Mouse (Mus musculus): ENCODE results near the gene Kif2c. TPM values are rescaled to one million over a fixed set of nuclear protein-coding genes. Genes with fewer than 3 reads are reported as not detected.

The Kif2c gene
- polyA plus RNA-seq, 1 experiment from 2014 or later = 119 TPM

DNA sequence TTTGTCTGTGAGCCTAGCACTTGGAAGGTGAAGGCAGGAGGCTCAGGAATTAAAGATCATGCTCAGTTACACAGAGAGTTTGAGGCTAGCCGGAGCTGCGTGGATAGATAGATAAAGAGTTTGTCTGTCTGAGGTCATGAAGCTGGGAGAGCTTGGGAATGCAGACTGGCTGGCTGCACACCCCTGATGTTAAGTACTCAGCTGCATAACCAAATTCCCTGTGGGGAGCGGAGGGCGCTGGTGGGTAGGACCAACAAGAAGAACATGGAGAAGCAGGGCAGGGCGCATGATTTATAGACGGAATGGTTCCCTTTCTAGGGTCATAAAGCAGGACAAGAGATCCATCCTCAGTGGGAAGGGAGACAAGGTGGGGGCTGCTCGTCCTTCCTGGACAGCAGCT lies 39.4 kb downstream of the Kif2c start:
- Histone ChIP-seq H3K27me3 (ENCODE audit: poor library complexity, severe bottlenecking) (no peaks in the 10 kb centered on the region), H3K27ac (no peak overlapping the region), H3K36me3 (replicated peaks) (peaks cover 4% of the 10 kb centered on the region), H3K4me1 (peaks cover 14% of the 10 kb centered on the region), H3K4me3 (no peak overlapping the region), H3K9me3 (no peaks in the 10 kb centered on the region)
- no peak for DNase-seq (ENCODE audit: extremely low spot score, low spot score)
- 75% methylated on average over 7 of the region's 7 CpGs for WGBS

- no peak for DNase-seq (ENCODE audit: extremely low spot score, low spot score)
- 45% methylated on average over 4 of the region's 4 CpGs for WGBS
- H3K27me3 ChIP-seq (ENCODE audit: poor library complexity, severe bottlenecking) = peaks cover 7% of the 10 kb centered on the region; the same call in 1 of the 2 replicates
These were observed 41.8 kb downstream of the Kif2c start for GRCm38 (mm10) chr4:117140613-117141012.

GRCm38 (mm10) chr4:117139217-117139612 lies 43.2 kb downstream of the Kif2c start:
- H3K4me3 ChIP-seq = no peak overlapping the region
- peak overlapping the region; percentile 48; the same call in 1 of the 2 replicates for H3K27ac ChIP-seq
- no peaks in the 10 kb centered on the region for H3K9me3 ChIP-seq
- no peak for DNase-seq (ENCODE audit: extremely low spot score, low spot score)
- 3% methylated on average over 2 of the region's 2 CpGs for WGBS
- H3K27me3 ChIP-seq (ENCODE audit: poor library complexity, severe bottlenecking) = peaks cover 11% of the 10 kb centered on the region; the same call in 1 of the 2 replicates
- peaks cover 32% of the 10 kb centered on the region for H3K4me1 ChIP-seq
- no peaks in the 10 kb centered on the region for H3K36me3 ChIP-seq (replicated peaks)

More at GRCm38 (mm10) chr4:117140613-117141012, 41.8 kb downstream of the Kif2c start:
- H3K36me3 ChIP-seq (replicated peaks) = no peaks in the 10 kb centered on the region
- no peak overlapping the region for H3K27ac ChIP-seq
- peaks cover 20% of the 10 kb centered on the region for H3K4me1 ChIP-seq
- H3K9me3 ChIP-seq = no peaks in the 10 kb centered on the region
- no peak overlapping the region for H3K4me3 ChIP-seq

GRCm38 (mm10) chr4:117138295-117139216 lies 43.9 kb downstream of the Kif2c start:
- peaks cover 11% of the 10 kb centered on the region for H3K27me3 ChIP-seq (ENCODE audit: poor library complexity, severe bottlenecking)
- H3K9me3 ChIP-seq = no peaks in the 10 kb centered on the region
- H3K4me3 ChIP-seq = no peak overlapping the region
- H3K4me1 ChIP-seq = peaks cover 37% of the 10 kb centered on the region
- DNase-seq (ENCODE audit: extremely low spot score, low spot score) = no peak
- no peaks in the 10 kb centered on the region for H3K36me3 ChIP-seq (replicated peaks)
- H3K27ac ChIP-seq = peak overlapping the region; percentile 48; the same call in 1 of the 2 replicates
- WGBS = 76% methylated on average over 16 of the region's 17 CpGs

DNA sequence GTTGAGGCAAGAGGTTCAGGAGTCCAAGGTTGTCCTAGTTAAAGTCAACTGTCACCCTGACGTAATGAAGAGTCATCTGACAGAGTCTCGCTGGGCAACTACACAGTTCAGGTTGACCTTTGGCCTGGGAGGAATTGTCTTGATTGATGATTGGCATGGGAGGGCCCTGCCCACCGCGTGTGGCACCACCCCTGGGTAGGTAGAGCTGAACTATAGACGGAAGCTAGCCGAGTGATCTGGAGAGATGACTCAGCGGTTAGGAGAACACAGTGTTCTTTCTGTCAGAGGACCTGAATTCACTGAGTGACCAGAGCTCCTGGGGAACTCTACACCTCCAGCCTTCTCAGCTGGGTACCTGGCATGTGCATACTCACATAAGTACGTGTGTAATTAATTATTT lies 46.4 kb downstream of the Kif2c start:
- H3K4me3 ChIP-seq = no peak overlapping the region
- no peak overlapping the region for H3K27ac ChIP-seq
- 32% methylated on average over 8 of the region's 8 CpGs for WGBS
- no peaks in the 10 kb centered on the region for H3K36me3 ChIP-seq (replicated peaks)
- no peak for DNase-seq (ENCODE audit: extremely low spot score, low spot score)
- H3K9me3 ChIP-seq = no peaks in the 10 kb centered on the region
- peaks cover 36% of the 10 kb centered on the region for H3K27me3 ChIP-seq (ENCODE audit: poor library complexity, severe bottlenecking)
- H3K4me1 ChIP-seq = peaks cover 62% of the 10 kb centered on the region

DNA sequence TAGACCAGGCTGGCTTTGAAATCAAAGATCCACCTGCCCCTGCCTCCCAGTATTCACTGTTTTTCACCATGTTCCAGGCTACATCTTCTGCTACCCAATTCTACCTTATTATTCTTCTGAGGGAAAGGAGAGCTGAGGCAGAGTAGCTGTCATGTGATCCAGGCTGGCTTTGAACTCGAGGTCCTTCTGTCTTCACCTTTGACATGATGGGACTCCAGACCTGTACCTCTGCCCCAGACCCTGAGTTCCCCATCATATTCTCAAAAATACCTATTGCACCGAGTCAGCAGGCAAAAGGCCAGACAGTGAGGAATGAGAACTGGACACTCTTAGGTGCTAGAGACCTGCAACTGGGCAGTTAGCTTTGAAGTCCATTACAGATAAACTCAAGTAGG lies 47.8 kb downstream of the Kif2c start:
- Histone ChIP-seq H3K4me3 (peak overlapping the region; percentile 92; the same call in 1 of the 2 replicates), H3K36me3 (replicated peaks) (peaks cover 10% of the 10 kb centered on the region), H3K27me3 (ENCODE audit: poor library complexity, severe bottlenecking) (peaks cover 50% of the 10 kb centered on the region), H3K27ac (peak overlapping the region; percentile 86; the same call in 1 of the 2 replicates), H3K4me1 (peaks cover 76% of the 10 kb centered on the region), H3K9me3 (no peaks in the 10 kb centered on the region)
- DNase-seq (ENCODE audit: extremely low spot score, low spot score) = no peak
- WGBS = 34% methylated on average over 2 of the region's 2 CpGs

DNA sequence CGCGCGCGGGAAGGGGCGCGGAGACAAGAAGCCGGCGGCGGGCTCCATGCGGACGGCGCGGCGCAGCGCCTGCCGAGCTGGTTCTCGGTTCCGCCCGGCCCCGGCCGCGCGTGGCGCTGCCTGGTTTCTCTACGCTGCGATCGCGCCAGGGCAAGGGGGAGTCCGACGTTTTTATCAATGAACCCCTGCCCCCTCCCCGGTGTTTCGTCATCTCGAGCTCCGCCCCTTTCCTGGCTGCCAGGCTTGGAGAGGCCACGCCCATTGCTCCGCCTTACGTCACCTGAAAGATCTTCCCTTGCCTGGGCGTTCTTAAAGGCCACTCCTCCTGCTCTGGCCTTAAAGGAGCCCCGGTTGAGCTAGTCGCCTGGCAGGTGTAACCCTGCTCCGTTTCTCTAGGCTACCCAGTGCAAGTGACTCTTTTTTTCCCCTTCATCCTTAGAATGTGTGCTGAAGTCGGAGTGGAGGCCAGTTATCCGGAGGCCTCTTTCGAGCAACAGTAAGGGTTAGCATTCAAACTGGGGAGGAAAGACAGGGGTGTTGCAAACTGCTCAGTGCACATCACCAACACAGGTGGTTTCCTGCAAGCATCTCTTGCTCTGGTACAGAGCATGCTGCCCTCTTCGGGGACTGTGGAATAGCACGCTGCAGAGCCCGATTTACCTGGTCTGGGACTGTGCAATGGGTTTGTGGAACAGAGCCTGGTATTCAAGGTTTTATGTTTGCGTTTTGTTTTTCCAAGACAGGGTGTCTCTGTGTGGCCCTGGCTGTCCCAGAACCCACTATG lies 48.4 kb downstream of the Kif2c start, which contains the start of gene Plk3:
TSS of gene Plk3 (minus strand) at position 147 of the 784 bp plus-strand sequence.
- peak within 1 kb of the TSS; percentile 92 for H3K4me3 ChIP-seq
- peak; percentile 95 for DNase-seq (ENCODE audit: extremely low spot score, low spot score)
- 2% methylated on average over 41 of the region's 48 CpGs for whole genome bisulfite sequencing
- peaks cover 73% of the 10 kb centered on the region for H3K4me1 ChIP-seq
- H3K27ac ChIP-seq = peak within 1 kb of the TSS; percentile 86
- no peaks in the 10 kb centered on the region for H3K9me3 ChIP-seq
- H3K36me3 ChIP-seq (replicated peaks) = peaks cover 16% of the 10 kb centered on the region
- peaks cover 55% of the 10 kb centered on the region for H3K27me3 ChIP-seq (ENCODE audit: poor library complexity, severe bottlenecking)

DNA sequence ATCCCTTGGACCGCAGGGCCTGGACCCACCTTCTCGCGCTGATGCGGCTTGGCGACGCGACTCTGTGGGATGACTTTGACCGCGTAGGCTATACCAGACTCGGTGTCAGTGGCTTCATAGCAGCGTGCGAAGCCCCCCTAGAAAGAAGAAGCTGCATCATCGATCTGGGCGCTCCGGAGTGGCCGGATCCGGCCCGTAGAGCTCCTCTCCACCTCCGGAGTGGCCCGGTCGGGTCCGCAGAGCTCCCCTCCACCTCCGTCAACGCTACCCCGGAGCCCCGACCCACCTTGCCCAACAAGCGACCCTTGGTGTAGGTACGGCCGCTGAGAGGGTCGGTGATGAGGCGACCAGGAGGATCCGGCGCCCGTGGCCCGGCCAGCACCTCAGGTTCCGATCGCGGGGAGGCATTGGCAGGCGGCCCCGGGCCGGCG lies 49.1 kb downstream of the Kif2c start:
- Histone ChIP-seq H3K27me3 (ENCODE audit: poor library complexity, severe bottlenecking) (peaks cover 61% of the 10 kb centered on the region), H3K9me3 (no peaks in the 10 kb centered on the region), H3K4me1 (peaks cover 67% of the 10 kb centered on the region), H3K4me3 (peak overlapping the region; percentile 92), H3K27ac (peak overlapping the region; percentile 86), H3K36me3 (replicated peaks) (peaks cover 22% of the 10 kb centered on the region)
- WGBS = 1% methylated on average over 42 of the region's 42 CpGs
- peak; percentile 52 for DNase-seq (ENCODE audit: extremely low spot score, low spot score)

GRCm38 (mm10) chr4:117132794-117133143 lies 49.7 kb downstream of the Kif2c start:
- H3K4me3 ChIP-seq = peak overlapping the region; percentile 92
- 5% methylated on average over 11 of the region's 11 CpGs for WGBS
- no peak for DNase-seq (ENCODE audit: extremely low spot score, low spot score)

DNA sequence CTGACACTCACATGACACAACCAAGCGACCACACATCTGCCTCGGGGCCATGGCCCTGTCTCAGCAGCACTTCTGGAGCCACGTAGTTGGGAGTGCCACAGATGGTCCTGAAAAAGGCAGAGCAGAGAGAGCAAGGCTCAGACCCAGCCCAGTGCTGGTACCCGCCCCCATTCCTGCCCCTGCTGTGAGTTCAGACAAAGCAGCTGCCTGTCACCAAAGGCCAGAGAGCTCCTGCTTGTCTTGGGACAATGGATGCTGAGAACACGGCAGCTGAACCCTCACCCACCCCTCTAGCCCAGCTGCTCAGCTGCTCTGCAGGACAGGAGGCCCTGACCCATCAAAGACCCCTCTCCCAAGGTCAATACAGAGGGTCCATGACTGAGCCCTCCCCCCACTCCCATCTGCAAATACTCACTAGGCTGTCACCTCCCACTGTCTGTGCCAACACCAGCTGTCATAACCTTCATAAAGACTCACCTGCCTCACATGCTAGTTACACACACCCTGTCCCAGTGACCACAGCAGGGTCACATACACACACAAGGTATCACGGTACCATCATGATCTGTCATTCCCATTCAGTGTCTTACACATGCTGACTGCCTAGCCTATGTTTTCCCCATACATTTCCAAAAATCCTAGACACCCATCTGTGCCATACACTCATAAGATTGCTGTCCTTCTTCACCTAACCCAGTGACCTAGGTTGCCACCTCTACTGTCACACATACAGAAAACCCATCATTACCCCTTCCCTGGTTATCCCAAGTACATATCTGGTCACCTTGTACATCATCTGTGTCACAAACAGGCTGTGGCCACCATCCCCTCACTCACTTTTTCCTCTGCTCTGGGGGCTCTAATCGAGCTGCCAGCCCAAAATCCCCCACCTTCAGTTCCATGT lies 50.3 kb downstream of the Kif2c start:
- H3K4me1 ChIP-seq = peaks cover 66% of the 10 kb centered on the region
- no peaks in the 10 kb centered on the region for H3K9me3 ChIP-seq
- 8% methylated on average over 7 of the region's 7 CpGs for WGBS
- peaks cover 67% of the 10 kb centered on the region for H3K27me3 ChIP-seq (ENCODE audit: poor library complexity, severe bottlenecking)
- peak overlapping the region; percentile 92 for H3K4me3 ChIP-seq
- peak overlapping the region; percentile 86 for H3K27ac ChIP-seq
- DNase-seq (ENCODE audit: extremely low spot score, low spot score) = peak; percentile 80
- H3K36me3 ChIP-seq (replicated peaks) = peaks cover 29% of the 10 kb centered on the region

More at GRCm38 (mm10) chr4:117132794-117133143, 49.7 kb downstream of the Kif2c start:
- Histone ChIP-seq H3K9me3 (no peaks in the 10 kb centered on the region), H3K27me3 (ENCODE audit: poor library complexity, severe bottlenecking) (peaks cover 65% of the 10 kb centered on the region), H3K4me1 (peaks cover 66% of the 10 kb centered on the region), H3K36me3 (replicated peaks) (peaks cover 28% of the 10 kb centered on the region), H3K27ac (peak overlapping the region; percentile 86)

GRCm38 (mm10) chr4:117131198-117131597 lies 51.2 kb downstream of the Kif2c start:
- Histone ChIP-seq H3K27me3 (ENCODE audit: poor library complexity, severe bottlenecking) (peaks cover 66% of the 10 kb centered on the region), H3K9me3 (no peaks in the 10 kb centered on the region), H3K4me1 (peaks cover 70% of the 10 kb centered on the region), H3K27ac (peak overlapping the region; percentile 86), H3K36me3 (replicated peaks) (peaks cover 29% of the 10 kb centered on the region), H3K4me3 (peak overlapping the region; percentile 92)
- DNase-seq (ENCODE audit: extremely low spot score, low spot score) = no peak
- WGBS = 65% methylated on average over 6 of the region's 6 CpGs

GRCm38 (mm10) chr4:117130790-117131189 lies 51.6 kb downstream of the Kif2c start:
- peaks cover 63% of the 10 kb centered on the region for H3K27me3 ChIP-seq (ENCODE audit: poor library complexity, severe bottlenecking)
- peaks cover 70% of the 10 kb centered on the region for H3K4me1 ChIP-seq
- peak overlapping the region; percentile 92 for H3K4me3 ChIP-seq
- H3K36me3 ChIP-seq (replicated peaks) = peaks cover 29% of the 10 kb centered on the region
- DNase-seq (ENCODE audit: extremely low spot score, low spot score) = no peak
- peak overlapping the region; percentile 86 for H3K27ac ChIP-seq
- no peaks in the 10 kb centered on the region for H3K9me3 ChIP-seq
- 38% methylated on average over 6 of the region's 6 CpGs for WGBS
